Mouse (Mus musculus): ENCODE results near the gene Pon2.
"Not testable (repeated sequence)": the region's sequence is repeated elsewhere in the genome, so short reads cannot be mapped to it uniquely, and the experiment has no call there.

Gene Pon2

DNA sequence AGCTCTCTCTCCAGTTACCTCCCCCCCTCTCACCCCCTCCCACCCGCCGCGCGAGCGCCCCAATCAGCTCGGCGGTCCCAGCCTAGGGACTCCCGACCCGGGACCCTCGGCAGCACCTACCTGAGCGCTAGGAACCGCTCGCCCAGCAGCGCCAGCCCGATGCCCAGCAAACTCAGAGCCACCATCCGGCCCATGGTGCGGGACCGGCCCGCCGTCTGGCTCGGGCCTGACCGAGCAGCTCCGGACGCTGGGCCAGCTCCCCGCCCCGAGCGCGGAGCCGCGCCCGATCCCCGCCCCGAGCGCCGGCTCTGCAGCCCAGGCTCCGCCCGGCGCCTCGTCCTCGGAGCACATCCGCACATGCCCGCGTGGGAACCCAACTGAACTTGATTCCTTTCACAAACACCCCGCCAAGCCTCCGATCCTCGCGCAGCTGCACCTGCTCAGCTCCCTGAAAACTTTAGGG lies at the start of gene Pon2:
Gene Pon2 (minus strand): TSS at position 364 of the 463 bp plus-strand sequence.
- no peak for DNase-seq (ENCODE audit: low read depth, low spot score)

DNA sequence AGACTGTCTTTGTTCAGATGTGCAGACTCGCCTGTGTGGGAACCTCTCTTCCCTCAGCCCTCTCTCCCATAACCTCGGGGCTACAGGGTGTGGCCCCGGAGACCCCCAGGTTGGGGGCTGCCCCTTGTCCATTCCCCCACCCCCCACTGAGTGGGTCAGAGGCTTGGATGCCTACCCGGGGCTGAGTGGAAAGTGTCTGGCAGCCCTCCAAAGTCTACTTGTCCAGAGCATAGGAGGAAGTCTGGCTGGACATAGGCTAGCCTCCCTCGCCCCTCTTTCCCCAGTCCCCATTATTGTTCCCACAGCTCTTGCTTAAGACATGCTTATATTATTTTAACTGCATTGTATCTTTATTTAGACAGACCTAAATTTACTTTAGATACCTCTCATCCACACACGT lies 46.0 kb upstream of the Pon2 start:
- no peak for DNase-seq (ENCODE audit: low read depth, low spot score)

DNA sequence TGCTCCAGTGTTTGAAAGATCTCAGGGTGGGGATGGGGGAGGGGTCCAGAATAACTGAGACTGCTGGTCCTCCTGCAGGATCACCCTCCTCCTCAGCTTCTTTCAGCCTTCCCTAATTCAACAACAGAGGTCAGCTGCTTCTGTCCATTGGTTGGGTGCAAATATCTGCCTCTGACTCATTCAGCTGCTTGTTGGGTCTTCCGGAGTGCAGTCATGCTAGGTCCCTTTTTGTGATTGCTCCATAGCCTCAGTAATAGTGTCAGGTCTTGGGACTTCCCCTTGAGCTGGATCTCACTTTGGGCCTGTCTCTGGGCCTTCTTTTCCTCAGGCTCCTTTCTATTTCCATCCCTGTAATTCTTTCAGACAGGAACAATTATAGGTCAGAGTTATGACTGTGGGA lies 41.0 kb upstream of the Pon2 start:
- DNase-seq (ENCODE audit: low read depth, low spot score): not testable (repeated sequence)

DNA sequence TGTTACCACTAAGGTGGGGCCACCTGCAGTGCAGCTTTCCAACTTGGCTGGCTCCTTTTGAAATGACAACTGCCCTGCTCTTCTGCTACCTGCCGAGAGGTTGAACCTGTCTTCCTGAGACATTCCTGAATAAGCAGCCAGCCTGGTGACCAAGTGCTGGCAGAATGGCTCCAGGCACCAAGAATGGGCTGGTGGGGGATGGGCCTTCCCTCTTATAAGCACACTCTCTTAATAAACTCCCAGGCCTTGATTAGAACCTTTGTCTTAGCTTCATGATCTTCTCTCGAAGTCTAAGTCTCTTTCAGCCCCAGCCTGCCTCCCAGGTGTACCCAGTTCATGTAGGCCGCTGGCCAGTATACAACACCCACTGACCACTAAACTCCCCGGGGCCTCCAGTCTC lies 40.5 kb upstream of the Pon2 start:
- not testable (repeated sequence) for DNase-seq (ENCODE audit: low read depth, low spot score)

DNA sequence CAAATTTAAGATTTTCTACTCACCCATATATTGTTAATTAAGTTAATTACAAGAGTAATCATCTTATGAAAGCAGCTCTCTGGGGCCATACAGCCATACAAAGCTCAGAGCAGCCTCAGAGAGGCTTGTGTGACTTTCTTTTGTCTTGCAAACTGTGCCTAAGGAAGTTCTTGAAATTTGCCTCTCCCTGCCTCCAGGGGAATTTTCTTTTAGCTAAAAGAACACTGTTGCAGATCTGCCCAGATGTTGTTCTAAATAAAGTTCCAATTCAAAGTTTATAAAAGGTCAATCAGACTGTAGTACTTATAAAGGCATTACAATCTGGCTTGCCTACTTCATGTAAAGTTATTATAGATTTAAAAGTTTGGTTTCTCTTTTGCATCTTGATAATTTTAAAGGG lies 37.8 kb upstream of the Pon2 start:
- not testable (repeated sequence) for DNase-seq (ENCODE audit: low read depth, low spot score)

DNA sequence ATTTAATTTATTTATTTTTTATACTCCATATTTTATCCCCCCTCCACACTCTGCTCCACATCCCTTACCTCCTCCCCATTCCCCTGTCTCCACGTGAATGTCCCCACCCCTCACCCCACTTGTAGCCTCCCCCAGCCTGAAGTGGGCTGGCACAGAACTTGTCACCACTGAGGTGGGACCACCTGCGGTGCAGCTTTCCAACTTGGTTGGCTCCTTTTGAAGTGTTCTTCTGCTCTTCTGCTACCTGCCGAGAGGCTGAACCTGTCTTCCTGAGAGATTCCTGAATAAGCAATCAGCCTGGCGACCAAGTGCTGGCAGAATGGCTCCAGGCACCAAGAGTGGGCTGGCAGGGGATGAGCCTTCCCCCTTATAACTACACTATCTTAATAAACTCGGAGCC lies 35.8 kb upstream of the Pon2 start:
- no peak for DNase-seq (ENCODE audit: low read depth, low spot score)

DNA sequence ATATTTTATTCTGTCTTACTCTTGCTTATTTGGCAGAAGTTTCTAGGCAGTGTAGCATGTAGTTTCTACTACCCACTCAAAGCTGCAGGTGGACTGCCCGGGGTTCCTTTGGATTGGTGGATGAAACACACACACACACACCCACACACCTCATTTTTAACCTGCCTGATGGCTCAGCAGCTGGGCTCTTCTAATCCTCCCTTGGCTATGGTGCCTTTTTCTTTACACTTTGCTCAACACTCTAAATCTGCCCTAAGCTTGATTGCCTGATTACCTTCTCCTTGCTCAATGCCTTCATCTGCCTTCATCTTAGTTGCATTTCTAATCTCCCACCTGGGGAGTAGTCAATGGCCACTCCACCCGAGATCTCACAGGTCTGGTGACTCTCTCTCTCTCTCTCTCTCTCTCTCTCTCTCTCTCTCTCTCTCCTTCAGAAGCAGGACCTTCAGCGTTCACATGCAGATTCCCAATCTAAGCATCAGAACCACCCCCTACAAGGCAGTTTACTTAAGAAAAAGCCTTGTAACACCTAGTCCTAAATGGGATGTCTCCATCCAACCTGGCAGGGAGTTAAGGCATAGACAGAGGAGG lies 34.4 kb upstream of the Pon2 start:
- DNase-seq (ENCODE audit: low read depth, low spot score): no peak

DNA sequence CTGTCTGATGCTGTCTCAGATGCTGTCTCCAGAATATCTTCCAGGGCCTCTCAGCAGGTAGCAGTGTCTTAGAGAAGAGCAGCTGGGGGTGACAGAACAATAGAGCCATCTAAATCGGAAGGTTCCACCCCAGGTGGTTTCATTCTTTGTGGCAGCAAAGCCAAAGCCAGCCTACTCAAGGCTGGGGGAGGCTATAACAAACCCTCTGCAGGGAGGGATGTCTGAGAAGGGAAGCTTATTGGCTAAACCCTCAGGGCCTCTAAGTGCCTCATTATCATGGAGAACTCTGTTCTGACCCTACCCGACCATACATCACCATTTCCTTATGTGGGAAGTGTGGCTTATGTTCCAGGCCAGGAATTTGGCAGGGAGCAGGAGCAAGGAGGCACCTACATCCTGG lies 26.9 kb upstream of the Pon2 start:
- DNase-seq (ENCODE audit: low read depth, low spot score): no peak

DNA sequence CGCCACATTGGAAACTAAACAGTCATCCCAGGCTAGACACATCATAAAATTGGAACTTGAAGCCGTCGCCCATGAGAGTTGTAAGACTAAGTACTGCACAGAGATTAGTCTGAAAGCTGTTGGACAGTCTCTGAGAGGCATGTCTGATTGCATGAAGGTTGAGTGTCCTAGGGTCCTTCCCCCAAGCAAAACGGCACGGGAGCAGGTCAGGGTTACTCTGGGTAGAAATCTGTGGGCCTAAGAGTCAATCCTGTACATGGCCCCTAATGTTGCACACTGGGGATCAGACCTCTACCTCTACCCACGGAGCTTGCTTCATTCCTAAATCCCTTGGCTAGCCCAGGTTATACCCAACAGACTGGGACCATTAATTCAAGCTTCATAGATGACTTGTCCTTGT lies 25.8 kb upstream of the Pon2 start:
- DNase-seq (ENCODE audit: low read depth, low spot score): not testable (repeated sequence)

DNA sequence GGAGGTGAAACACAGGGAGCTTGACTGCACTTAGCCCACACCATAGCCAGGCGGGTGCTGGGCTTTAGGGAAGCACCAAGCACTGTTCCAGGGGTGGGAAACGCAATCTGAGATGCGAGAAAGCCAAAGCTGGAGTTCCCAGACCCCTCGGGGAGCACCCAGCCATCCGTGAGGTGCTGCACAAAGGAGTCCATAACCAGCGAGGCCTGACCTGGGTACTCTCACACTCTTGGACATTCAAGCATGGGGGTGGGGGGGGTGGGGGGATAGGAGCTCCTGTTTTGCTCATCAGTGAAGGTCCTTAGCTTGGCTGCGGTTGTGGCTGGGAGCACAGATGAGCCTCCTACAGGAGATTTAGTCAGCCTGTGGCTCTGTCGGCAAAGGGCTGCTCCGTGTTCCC lies 18.4 kb upstream of the Pon2 start:
- no peak for DNase-seq (ENCODE audit: low read depth, low spot score)

DNA sequence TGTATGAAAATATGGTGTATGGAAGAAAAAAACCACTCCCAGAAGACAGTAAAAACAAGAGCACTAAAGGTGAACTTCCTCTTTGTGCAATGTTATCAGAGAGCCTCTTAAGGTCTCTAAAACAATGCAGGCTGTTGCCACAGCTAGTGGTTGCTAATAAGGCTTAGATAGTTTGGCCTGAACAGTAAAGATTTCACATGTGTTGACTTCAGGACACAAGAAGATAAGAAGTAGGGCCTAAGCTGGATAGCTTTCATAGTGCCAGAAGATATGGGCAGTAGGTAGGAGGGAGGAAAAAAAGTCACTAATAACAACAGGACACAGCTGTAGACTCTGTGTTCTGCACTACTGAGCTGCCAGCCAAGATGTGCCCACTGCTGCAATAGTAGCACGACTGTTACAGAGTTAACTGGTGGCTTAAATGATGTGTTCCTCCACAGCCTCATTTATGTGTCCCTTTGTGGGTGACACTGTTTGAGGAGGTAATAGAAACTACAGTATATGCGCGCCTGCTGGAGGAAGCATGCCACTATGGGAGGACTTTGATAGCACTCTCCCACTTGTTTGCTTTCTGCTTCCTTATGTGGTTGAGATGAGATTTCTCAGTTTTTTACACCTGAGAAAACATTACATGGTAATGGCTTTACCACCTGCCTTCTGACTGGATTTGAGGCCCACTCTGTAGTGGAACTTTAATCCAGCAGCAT lies 17.0 kb upstream of the Pon2 start:
- DNase-seq (ENCODE audit: low read depth, low spot score): no peak

DNA sequence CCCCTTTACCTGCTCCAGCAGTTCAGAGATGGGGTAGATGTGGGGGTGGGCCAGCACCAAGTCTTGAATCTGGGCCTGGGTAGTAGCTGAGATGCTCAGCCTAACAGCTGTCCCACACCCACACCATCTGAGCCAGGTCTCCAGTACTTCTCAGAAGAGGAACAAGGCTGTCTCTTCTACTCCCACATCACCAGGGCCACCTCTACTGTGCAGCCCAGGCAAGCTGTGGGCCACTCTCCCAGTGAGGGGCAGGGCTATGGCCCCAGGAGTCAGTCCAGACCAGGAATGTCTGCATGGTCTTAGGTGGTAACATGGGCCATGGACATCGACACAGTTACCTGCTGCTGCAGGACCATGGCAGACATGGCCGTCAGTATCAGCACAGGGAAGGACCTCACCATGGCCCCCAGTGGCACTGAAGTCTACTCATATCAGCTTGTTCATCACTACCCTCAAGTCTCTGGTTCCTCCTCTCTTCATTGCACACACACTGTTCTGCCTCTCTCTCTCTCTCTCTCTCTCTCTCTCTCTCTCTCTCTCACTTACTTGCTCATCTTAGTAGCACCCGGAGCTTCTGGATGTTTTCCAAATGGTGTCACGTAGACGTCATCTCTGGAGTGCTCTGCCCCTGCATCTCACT lies 15.8 kb upstream of the Pon2 start:
- no peak for DNase-seq (ENCODE audit: low read depth, low spot score)

DNA sequence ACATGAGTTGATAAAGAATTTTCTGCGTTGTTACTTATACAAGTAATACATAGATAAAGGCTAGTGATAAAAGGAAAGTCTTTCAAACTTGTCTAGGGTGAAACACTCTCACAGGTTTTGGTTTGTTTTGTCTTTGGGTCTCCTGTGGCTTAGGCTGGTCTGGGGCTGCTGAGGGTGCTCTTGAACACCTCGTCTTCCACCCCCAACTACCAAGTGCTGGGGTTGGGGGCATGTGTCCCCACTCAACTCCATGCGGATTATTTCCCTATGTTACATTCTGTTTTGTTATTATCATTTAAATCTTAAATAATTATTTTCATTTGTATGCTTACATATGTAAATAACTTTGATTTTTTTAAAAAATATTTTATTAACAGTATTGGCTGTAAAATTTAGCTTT lies 12.2 kb upstream of the Pon2 start:
- no peak for DNase-seq (ENCODE audit: low read depth, low spot score)

DNA sequence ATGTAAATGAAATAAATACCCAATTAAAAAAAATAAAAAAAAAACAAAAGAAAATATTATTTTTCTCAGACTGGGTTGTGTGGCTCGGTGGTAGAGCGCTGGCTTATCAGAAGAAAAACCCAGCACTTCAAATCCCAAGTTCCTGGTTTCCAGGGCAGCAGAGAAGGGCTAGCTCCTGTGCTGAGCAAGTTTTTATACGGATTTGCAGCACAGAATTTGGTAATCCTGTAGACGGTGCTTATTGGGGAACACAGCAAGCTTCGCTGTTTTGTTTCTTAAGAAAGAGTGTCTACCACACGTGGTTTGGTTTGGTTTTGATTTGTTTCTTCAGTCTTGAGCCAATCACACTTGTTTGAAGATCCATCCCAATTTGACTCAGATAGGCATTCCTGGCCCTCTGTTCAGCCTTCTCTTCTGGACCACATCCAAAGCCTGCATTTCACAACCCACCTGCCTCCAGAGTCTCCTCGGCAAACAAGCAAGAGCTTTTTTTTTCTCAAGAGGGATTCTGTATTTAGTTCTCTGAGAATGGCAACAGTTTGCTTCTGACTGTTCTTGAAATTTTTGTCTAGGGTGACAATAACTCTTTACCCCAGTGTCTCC lies 11.4 kb upstream of the Pon2 start:
- DNase-seq (ENCODE audit: low read depth, low spot score): no peak

DNA sequence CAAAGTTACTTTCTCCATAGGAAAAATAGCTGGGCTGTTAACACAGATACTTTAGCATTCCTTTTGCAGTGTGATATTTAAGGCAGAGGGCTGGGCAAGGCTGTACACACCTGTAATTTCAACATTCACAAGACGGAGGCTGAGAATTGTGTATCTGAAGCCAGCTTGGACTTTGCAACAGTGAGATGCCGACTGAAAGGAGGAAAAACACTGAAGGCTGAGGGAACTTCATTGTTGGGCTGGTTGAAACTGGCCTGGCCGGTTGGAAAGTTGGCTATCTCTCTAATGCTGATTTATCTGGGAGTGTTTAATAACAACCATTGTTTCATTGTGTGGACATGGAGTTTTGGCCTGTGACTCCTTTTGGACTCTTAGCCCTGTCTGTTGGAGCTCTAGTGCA lies 7.7 kb upstream of the Pon2 start:
- DNase-seq (ENCODE audit: low read depth, low spot score): no peak

DNA sequence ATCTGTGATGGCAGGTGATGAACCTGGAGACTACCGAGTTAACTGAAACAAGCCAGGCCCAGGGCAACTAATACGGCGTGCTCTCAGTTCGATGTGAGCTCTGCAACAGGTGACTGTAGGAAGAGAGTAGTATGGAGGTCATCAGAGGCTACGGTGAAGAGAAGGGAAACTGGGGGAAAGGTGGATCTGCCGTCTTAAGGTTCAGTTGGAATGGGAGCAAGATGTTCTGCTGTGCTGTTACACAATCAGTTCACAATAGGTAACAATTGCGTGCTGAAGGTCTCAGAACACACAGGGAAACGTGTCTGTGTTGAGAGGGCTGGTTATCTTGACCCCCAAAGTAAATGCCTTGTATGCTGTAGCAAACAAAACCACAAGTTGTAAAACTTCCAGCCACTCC lies 6.7 kb upstream of the Pon2 start:
- no peak for DNase-seq (ENCODE audit: low read depth, low spot score)

DNA sequence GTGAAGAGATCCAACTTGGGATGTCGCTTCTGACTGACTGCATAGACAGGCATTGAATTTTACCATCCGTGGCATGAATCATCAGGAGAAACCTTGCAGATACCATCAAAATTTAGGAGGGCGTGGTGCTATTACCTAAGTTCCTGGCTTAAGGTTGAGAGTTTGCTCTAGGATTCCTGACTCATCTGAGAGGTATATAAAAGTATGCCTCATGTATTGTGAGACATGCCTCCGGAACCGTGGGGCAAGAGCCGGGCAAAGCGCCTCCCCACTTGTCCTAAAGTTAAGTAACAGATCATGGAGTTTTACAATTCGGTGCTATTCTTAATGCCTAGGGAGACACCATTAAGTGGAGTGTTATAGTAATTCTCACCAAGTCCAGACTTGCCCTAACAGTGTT lies 2.4 kb upstream of the Pon2 start:
- DNase-seq (ENCODE audit: low read depth, low spot score): no peak

DNA sequence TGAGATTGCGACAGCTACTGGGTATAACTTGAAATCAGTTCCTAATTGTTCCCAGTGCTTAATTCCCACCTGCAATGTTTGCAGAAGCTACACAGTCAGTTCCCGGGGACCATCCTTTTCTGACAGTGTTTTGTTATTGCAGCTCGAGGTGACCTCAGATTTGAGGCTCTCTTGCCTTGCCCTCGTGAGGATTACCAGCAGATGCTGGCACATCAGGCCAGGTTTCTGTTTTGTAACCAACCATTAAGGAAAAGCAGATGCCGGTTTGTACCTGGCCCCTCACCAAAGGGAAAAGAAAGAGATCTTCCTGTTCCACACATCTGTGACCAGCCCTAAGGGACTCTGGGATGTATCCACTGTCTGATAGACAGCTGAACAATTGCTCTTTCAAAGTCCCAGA lies 1.3 kb upstream of the Pon2 start:
- no peak for DNase-seq (ENCODE audit: low read depth, low spot score)

DNA sequence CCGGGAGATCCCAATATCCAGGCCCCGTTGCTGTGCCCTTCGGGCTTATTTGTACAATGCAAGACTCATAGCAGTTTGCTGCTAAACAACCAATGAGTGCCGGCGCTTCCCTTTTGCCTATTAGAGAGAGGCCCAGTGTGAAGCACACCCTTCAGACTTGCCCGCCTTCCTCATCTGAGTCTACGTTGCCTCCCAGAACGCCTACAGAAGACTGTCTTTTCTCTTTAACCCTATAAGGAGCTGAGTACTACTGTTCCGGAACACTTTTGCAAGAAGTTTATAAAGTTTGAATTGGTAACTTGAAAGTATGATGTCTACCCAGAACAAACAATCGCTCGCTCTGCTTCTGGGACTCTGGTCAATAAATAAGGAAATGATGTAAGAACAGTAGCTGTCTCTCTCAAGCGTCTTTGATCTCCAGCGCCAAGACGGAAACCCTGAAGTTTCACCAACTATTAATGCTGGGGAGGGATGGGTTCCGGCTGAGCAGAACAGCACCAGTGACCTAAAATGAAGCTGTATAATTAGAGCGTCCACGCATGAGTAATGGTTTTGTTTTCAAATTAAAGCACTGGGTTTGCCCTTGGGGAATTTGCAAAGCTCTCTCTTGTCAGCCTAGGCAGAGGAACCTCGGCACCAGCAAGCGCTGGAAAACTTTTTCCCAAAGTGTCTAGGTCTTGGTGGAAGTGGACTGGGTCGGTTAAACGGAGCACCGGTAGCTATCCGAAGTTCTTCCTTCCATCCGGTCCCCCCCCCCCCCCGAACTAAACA lies 749 bp downstream of the Pon2 start:
- no peak for DNase-seq (ENCODE audit: low read depth, low spot score)

DNA sequence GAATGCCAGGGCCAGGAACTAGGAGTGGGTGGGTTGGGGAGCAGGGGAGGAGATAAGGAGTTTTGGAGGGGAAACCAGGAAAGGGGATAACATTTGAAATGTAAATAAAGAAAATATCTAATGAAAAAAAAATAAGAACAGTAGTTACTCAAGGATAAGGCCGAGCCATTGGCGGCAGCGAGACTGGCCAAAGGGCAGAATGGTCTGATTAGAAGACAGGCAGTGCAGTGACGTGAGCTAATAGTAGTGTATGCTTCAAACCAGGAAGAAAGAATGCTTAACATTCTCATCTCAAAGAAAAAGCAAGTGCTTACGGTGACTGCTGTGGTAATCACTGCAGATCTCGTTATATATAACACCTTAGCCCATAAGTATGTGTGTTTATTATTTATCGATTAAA lies 2.2 kb downstream of the Pon2 start:
- DNase-seq (ENCODE audit: low read depth, low spot score): no peak

DNA sequence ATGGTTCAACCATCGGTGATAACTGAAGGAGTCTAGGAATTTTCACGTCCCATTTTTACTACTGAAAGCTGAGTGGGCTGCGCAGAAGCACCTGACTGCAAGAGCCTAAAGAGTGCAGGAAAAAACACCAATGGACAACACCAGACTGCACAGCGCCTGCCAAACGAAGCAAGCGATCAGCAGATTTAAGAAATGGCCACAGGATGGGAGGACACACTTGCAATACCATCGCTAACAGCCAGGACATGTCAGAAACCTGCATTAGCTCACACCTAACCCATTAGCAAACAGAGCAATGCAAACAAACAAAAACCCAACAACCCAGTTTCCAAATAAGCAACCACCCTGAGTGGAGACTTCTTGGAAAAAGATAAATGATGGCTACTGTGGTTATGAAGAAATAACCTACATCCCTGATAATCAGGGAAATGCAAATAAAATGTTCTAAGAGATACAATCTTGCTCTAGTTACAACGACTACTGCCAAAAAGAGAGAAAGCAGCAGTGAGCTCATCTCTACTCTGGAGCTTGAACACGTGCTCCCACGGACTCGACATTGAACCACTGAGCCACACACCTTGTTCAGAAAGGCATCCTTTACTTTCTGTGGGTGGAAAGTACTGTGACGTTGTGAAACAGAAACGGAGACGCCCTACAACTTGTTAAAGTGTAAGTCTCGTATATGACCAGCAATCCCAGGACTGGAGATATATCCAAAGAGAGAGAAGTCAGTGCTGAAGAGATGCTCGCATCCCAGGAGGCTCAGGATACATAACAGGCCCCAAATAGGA lies 3.4 kb downstream of the Pon2 start:
- DNase-seq (ENCODE audit: low read depth, low spot score): no peak

All from retina, adult 2 months (tissue).